Mouse (Mus musculus): ENCODE measurements around the gene Crcp.

Gene Crcp

GRCm38 (mm10) chr5:130055688-130056087 is 26.6 kb downstream of the Crcp start:
- TF ChIP-seq POU5F1 (IDR thresholded peaks at IDR 0.05; ENCODE audit: borderline replicate concordance, low read length) (no peak), NANOG (IDR thresholded peaks at IDR 0.05; ENCODE audit: borderline replicate concordance, low read length) (no peak), CTCF (conservative IDR thresholded peaks at IDR 0.05; ENCODE audit: low read length) (no peak)
- Histone ChIP-seq H3K36me3 (ENCODE audit: insufficient read depth, low read length) (peaks cover 67% of the 10 kb centered on the region), H3K4me3 (replicated peaks; ENCODE audit: low read length) (no peak overlapping the region), H3K4me1 (replicated peaks; ENCODE audit: low read depth, low read length) (peaks cover 27% of the 10 kb centered on the region; the same call in 1 of the 2 replicates), H3K27me3 (ENCODE audit: insufficient read depth, low read length) (no peaks in the 10 kb centered on the region), H3K9me3 (ENCODE audit: low read length) (no peaks in the 10 kb centered on the region)

GRCm38 (mm10) chr5:130056303-130056702 is 27.2 kb downstream of the Crcp start:
- peaks cover 64% of the 10 kb centered on the region for H3K36me3 ChIP-seq (ENCODE audit: insufficient read depth, low read length)
- no peak overlapping the region for H3K4me3 ChIP-seq (replicated peaks; ENCODE audit: low read length)
- no peak for TF ChIP-seq CTCF (conservative IDR thresholded peaks at IDR 0.05; ENCODE audit: low read length)
- no peak for TF ChIP-seq NANOG (IDR thresholded peaks at IDR 0.05; ENCODE audit: borderline replicate concordance, low read length)
- no peak for TF ChIP-seq POU5F1 (IDR thresholded peaks at IDR 0.05; ENCODE audit: borderline replicate concordance, low read length)
- H3K27me3 ChIP-seq (ENCODE audit: insufficient read depth, low read length) = no peaks in the 10 kb centered on the region
- peaks cover 24% of the 10 kb centered on the region; the same call in 1 of the 2 replicates for H3K4me1 ChIP-seq (replicated peaks; ENCODE audit: low read depth, low read length)
- no peaks in the 10 kb centered on the region for H3K9me3 ChIP-seq (ENCODE audit: low read length)

DNA sequence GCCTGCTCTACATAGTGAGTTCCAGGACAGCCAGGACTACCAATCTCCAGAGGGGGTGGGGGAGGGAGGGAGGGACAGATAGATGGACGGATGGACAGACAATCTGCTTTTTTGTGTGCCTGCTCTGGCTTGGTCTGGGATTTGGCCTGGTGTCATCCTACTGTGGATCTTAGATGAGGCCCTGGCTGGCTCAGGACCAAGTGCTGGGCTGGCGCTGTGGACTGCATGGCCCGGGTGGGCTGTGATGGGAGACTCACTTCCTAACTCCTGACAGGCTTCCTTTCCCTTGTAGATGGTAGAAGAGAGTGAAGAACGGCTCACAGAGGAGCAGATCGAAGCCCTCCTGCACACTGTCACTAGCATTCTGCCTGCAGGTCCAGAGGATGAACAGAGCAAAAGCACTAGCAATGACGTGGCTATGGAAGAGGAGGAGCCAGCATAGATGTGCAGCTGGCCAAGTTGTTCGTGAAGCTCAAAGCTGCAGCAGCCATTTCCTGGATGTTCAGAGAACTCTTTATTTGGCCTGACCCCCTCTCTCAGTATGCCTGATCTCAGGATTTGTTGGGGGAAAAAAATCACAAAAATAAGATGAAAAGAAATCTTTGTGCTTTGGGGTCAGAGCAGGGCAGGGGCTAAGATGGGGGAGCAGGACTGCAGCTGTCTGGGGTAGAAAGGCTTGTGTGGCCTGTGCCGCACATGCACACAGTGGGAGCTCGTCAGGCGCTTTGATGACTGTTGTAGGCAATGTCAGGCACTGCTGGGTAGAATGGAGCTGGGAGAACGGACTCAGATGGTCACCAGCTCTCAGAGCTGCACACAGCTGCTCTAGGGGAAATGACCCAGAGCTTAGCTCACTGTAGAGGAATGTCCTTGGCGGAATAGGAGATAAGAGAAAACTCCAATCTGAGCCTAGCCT is 30.6 kb downstream of the Crcp start:
- Histone ChIP-seq H3K36me3 (ENCODE audit: insufficient read depth, low read length) (peaks cover 48% of the 10 kb centered on the region), H3K9me3 (ENCODE audit: low read length) (no peaks in the 10 kb centered on the region), H3K4me1 (replicated peaks; ENCODE audit: low read depth, low read length) (peaks cover 15% of the 10 kb centered on the region; the same call in 1 of the 2 replicates), H3K27me3 (ENCODE audit: insufficient read depth, low read length) (no peaks in the 10 kb centered on the region), H3K4me3 (replicated peaks; ENCODE audit: low read length) (no peak overlapping the region)
- TF ChIP-seq NANOG (IDR thresholded peaks at IDR 0.05; ENCODE audit: borderline replicate concordance, low read length) (no peak), POU5F1 (IDR thresholded peaks at IDR 0.05; ENCODE audit: borderline replicate concordance, low read length) (no peak), CTCF (conservative IDR thresholded peaks at IDR 0.05; ENCODE audit: low read length) (no peak)

- H3K4me1 ChIP-seq (replicated peaks; ENCODE audit: low read depth, low read length) = peaks cover 15% of the 10 kb centered on the region; the same call in 1 of the 2 replicates
- TF ChIP-seq CTCF (conservative IDR thresholded peaks at IDR 0.05; ENCODE audit: low read length) (no peak), NANOG (IDR thresholded peaks at IDR 0.05; ENCODE audit: borderline replicate concordance, low read length) (no peak), POU5F1 (IDR thresholded peaks at IDR 0.05; ENCODE audit: borderline replicate concordance, low read length) (no peak)
- H3K27me3 ChIP-seq (ENCODE audit: insufficient read depth, low read length) = no peaks in the 10 kb centered on the region
- H3K4me3 ChIP-seq (replicated peaks; ENCODE audit: low read length) = no peak overlapping the region
- no peaks in the 10 kb centered on the region for H3K9me3 ChIP-seq (ENCODE audit: low read length)
- peaks cover 41% of the 10 kb centered on the region for H3K36me3 ChIP-seq (ENCODE audit: insufficient read depth, low read length)
Observed at GRCm38 (mm10) chr5:130060329-130060665, 31.2 kb downstream of the Crcp start.

GRCm38 (mm10) chr5:130062096-130062495 is 33.0 kb downstream of the Crcp start:
- Histone ChIP-seq H3K36me3 (ENCODE audit: insufficient read depth, low read length) (peaks cover 36% of the 10 kb centered on the region), H3K27me3 (ENCODE audit: insufficient read depth, low read length) (no peaks in the 10 kb centered on the region), H3K9me3 (ENCODE audit: low read length) (no peaks in the 10 kb centered on the region), H3K4me1 (replicated peaks; ENCODE audit: low read depth, low read length) (peaks cover 15% of the 10 kb centered on the region; the same call in 1 of the 2 replicates), H3K4me3 (replicated peaks; ENCODE audit: low read length) (no peak overlapping the region)
- TF ChIP-seq NANOG (IDR thresholded peaks at IDR 0.05; ENCODE audit: borderline replicate concordance, low read length) = no peak
- no peak for TF ChIP-seq POU5F1 (IDR thresholded peaks at IDR 0.05; ENCODE audit: borderline replicate concordance, low read length)
- no peak for TF ChIP-seq CTCF (conservative IDR thresholded peaks at IDR 0.05; ENCODE audit: low read length)

GRCm38 (mm10) chr5:130063760-130064159 is 34.7 kb downstream of the Crcp start:
- Histone ChIP-seq H3K4me3 (replicated peaks; ENCODE audit: low read length) (no peak overlapping the region), H3K4me1 (replicated peaks; ENCODE audit: low read depth, low read length) (peaks cover 10% of the 10 kb centered on the region; the same call in 1 of the 2 replicates), H3K36me3 (ENCODE audit: insufficient read depth, low read length) (peaks cover 31% of the 10 kb centered on the region), H3K9me3 (ENCODE audit: low read length) (no peaks in the 10 kb centered on the region), H3K27me3 (ENCODE audit: insufficient read depth, low read length) (peaks cover 3% of the 10 kb centered on the region; the same call in 1 of the 2 replicates)
- no peak for TF ChIP-seq NANOG (IDR thresholded peaks at IDR 0.05; ENCODE audit: borderline replicate concordance, low read length)

GRCm38 (mm10) chr5:130065579-130065978 is 36.5 kb downstream of the Crcp start:
- TF ChIP-seq POU5F1 (IDR thresholded peaks at IDR 0.05; ENCODE audit: borderline replicate concordance, low read length) (no peak), NANOG (IDR thresholded peaks at IDR 0.05; ENCODE audit: borderline replicate concordance, low read length) (no peak), CTCF (conservative IDR thresholded peaks at IDR 0.05; ENCODE audit: low read length) (peak; percentile 93)
- Histone ChIP-seq H3K36me3 (ENCODE audit: insufficient read depth, low read length) (peaks cover 15% of the 10 kb centered on the region), H3K4me3 (replicated peaks; ENCODE audit: low read length) (no peak overlapping the region), H3K4me1 (replicated peaks; ENCODE audit: low read depth, low read length) (no peaks in the 10 kb centered on the region), H3K27me3 (ENCODE audit: insufficient read depth, low read length) (peaks cover 11% of the 10 kb centered on the region), H3K9me3 (ENCODE audit: low read length) (no peaks in the 10 kb centered on the region)

DNA sequence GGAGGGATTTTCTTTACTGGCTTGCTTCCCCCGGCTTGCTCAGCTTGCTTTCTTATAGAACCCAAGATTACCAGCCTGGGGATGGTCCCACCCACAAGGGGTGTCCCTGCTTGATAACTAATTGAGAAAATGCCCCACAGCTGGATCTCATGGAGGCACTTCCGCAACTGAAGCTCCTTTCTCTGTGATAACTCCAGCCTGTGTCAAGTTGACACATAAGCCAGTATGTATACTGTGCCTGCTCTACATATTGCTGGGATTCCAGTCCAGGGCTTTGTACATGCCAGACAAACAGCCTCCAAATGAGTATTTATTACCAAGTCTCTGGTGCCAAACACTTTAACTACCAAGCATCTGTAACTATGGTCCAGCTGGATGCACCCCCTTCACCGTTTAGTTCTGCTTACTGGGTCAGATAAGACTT is 38.8 kb downstream of the Crcp start:
- no peak for TF ChIP-seq POU5F1 (IDR thresholded peaks at IDR 0.05; ENCODE audit: borderline replicate concordance, low read length)
- Histone ChIP-seq H3K27me3 (ENCODE audit: insufficient read depth, low read length) (peaks cover 18% of the 10 kb centered on the region), H3K4me3 (replicated peaks; ENCODE audit: low read length) (no peak overlapping the region), H3K9me3 (ENCODE audit: low read length) (no peaks in the 10 kb centered on the region), H3K4me1 (replicated peaks; ENCODE audit: low read depth, low read length) (no peaks in the 10 kb centered on the region), H3K36me3 (ENCODE audit: insufficient read depth, low read length) (no peaks in the 10 kb centered on the region)
